Mouse (Mus musculus): ENCODE measurements around the gene Scrn1. TPM values are rescaled to one million over a fixed set of nuclear protein-coding genes. Genes with fewer than 3 reads are reported as not detected.
A peak's percentile ranks its signal among the peaks of the same experiment; 100 is the strongest.

The Scrn1 gene
- total and polyA plus RNA-seq, 3 experiments: 9.6 to 53.7 (median 31.4) TPM

- DNase-seq: no peak
Measured at GRCm38 (mm10) chr6:54475926-54476667, 90.2 kb downstream of the Scrn1 start.

- no peak for DNase-seq
Measured at GRCm38 (mm10) chr6:54472846-54473715, 93.2 kb downstream of the Scrn1 start.

GRCm38 (mm10) chr6:54471866-54472265, 94.4 kb downstream of the Scrn1 start:
- no peak for DNase-seq

GRCm38 (mm10) chr6:54467371-54467770, 98.9 kb downstream of the Scrn1 start:
- DNase-seq: no peak

GRCm38 (mm10) chr6:54464926-54465325, 101.4 kb downstream of the Scrn1 start:
- DNase-seq: no peak

- DNase-seq: no peak
Measured at GRCm38 (mm10) chr6:54463701-54464458, 102.4 kb downstream of the Scrn1 start.

GRCm38 (mm10) chr6:54462766-54463165, 103.5 kb downstream of the Scrn1 start:
- peak; percentile 71 for DNase-seq

GRCm38 (mm10) chr6:54460915-54461671, 105.2 kb downstream of the Scrn1 start:
- peak; percentile 51 for DNase-seq

- DNase-seq: no peak
Measured at GRCm38 (mm10) chr6:54460172-54460914, 105.9 kb downstream of the Scrn1 start.

- peak; percentile 27 for DNase-seq
Measured at GRCm38 (mm10) chr6:54459661-54460060, 106.6 kb downstream of the Scrn1 start.

Other genes with a start within 250 kb of the Scrn1 start
- 1 to 10 TPM; 2.1 to 6.2 TPM for gene Prr15, start 240.7 kb downstream of the Scrn1 start, total RNA-seq (2021)
- 1.4 and 3.0 TPM in 2 replicates for gene Prr15, start 240.7 kb downstream of the Scrn1 start, polyA plus RNA-seq (2012; rRNA removed)
- gene Wipf3, start 136.9 kb downstream of the Scrn1 start, total RNA-seq (2021): 1 to 10 TPM; 1.3 to 2.0 TPM
- 0.65 and 0.69 TPM in 2 replicates for gene Wipf3, start 136.9 kb downstream of the Scrn1 start, polyA plus RNA-seq (2012; rRNA removed)
- 10 to 100 TPM; 17.8 to 18.0 TPM for gene Plekha8, start 28.6 kb upstream of the Scrn1 start, total RNA-seq (2021)
- gene Plekha8, start 28.6 kb upstream of the Scrn1 start, polyA plus RNA-seq (2012; rRNA removed): 2.6 and 2.8 TPM in 2 replicates
- 10 to 100 TPM; 14.9 to 28.4 TPM for gene Fkbp14, start 30.8 kb upstream of the Scrn1 start, total RNA-seq (2021)
- gene Fkbp14, start 30.8 kb upstream of the Scrn1 start, polyA plus RNA-seq (2012; rRNA removed): 2.1 and 2.8 TPM in 2 replicates
- 10 to 100 TPM; 10.0 to 21.1 TPM for gene Mturn, start 115.1 kb upstream of the Scrn1 start, total RNA-seq (2021)
- gene Mturn, start 115.1 kb upstream of the Scrn1 start, polyA plus RNA-seq (2012; rRNA removed): 11.1 and 18.6 TPM in 2 replicates